Mouse (Mus musculus) cerebellum, adult 2 months (tissue): ENCODE results near the gene Tsga10ip. TPM values are rescaled to one million over a fixed set of nuclear protein-coding genes. Genes with fewer than 3 reads are reported as not detected.
"Not testable (repeated sequence)": the region's sequence is repeated elsewhere in the genome, so short reads cannot be mapped to it uniquely, and the experiment has no call there.

Source experiments
- DNase-seq, 2 experiments: peaks; one replicate each; pipeline ENCODE4 v3.0.0; 2021
- H3K27ac ChIP-seq: fragments of 200-500 bp; 2 replicates; pipeline ENCODE4 v1.5.1; 2012; ENCODE audit warnings: low read length, control low read depth, inconsistent platforms; ENCODE audit not compliant: insufficient read depth
- H3K27me3 ChIP-seq: fragments of 200-500 bp; 2 replicates; pipeline ENCODE4 v1.6.1; 2012; ENCODE audit warnings: inconsistent platforms, mild to moderate bottlenecking, low read length, moderate library complexity; ENCODE audit not compliant: control insufficient read depth, insufficient read depth
- H3K4me1 ChIP-seq: fragments of 200-500 bp; 2 replicates; pipeline ENCODE4 v1.6.1; 2011; ENCODE audit warnings: low read length; ENCODE audit not compliant: control insufficient read depth, insufficient read depth
- H3K4me3 ChIP-seq: fragments of 200-500 bp; replicated peaks from 2 replicates; pipeline ENCODE3; 2011; ENCODE audit warnings: mild to moderate bottlenecking, low read depth, low read length, control low read depth; ENCODE audit not compliant: insufficient read depth
- CTCF ChIP-seq: fragments of 200-500 bp; IDR thresholded peaks from 2 replicates; pipeline ENCODE4 v1.5.1; 2011; ENCODE audit warnings: low read depth, mild to moderate bottlenecking, control low read depth, low read length, moderate library complexity, borderline replicate concordance; ENCODE audit not compliant: insufficient read depth
- POLR2A ChIP-seq: fragments of 200-500 bp; IDR thresholded peaks from 2 replicates; pipeline ENCODE4 v1.6.1; 2011; ENCODE audit warnings: low read length, control low read depth, borderline replicate concordance; ENCODE audit not compliant: insufficient read depth
- WGBS: fragments of 180-500 bp; shearing (Covaris S2); methylation state at CpG from one replicate; pipeline ENCODE4 v1.1.7; 2018; 5-methylcytosine and 5-hydroxymethylcytosine counted together
- polyA plus RNA-seq: library from polyadenylated mRNA; depleted of rRNA; stranded (reverse); fragments of >200 nt; gene quantifications from 2 replicates; pipeline ENCODE4 v1.2.3, GENCODE M21; 2012

Gene Tsga10ip
- polyA plus RNA-seq, 1 experiment: not detected

DNA sequence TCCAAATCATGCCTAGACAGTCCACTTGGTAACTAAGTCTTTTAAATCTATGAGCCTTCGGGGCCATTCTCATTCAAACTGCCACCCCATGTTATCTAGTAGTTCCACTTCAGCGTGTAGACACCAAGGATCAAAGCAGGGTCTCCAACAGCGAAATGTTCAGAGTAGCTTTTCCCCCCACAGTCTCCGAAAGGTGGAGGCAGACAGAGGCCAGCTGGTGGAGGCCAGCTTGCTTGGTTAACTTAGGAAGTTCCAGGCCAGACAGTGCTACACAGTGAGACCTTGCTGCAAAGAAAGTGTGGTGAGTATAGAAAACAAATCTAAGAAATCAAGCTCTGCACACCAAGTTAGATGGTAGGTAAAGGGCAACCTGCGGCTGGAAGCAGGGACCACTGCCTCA is 8.3 kb upstream of the Tsga10ip start:
- H3K4me3 ChIP-seq: no peak overlapping the region
- DNase-seq: no peak
- no peak overlapping the region for H3K27ac ChIP-seq
- WGBS: 93% methylated on average over 5 of the region's 5 CpGs
- peaks cover 3% of the 10 kb centered on the region for H3K4me1 ChIP-seq
- H3K27me3 ChIP-seq: no peaks in the 10 kb centered on the region
- TF ChIP-seq CTCF: no peak
- TF ChIP-seq POLR2A: no peak

- no peak for TF ChIP-seq CTCF
- DNase-seq: no peak
- Histone ChIP-seq H3K27me3 (no peaks in the 10 kb centered on the region), H3K27ac (no peak overlapping the region), H3K4me1 (peaks cover 3% of the 10 kb centered on the region), H3K4me3 (no peak overlapping the region)
- 32% methylated on average over 5 of the region's 5 CpGs for WGBS
Observed at GRCm38 (mm10) chr19:5409068-5409467, 6.7 kb upstream of the Tsga10ip start.

DNA sequence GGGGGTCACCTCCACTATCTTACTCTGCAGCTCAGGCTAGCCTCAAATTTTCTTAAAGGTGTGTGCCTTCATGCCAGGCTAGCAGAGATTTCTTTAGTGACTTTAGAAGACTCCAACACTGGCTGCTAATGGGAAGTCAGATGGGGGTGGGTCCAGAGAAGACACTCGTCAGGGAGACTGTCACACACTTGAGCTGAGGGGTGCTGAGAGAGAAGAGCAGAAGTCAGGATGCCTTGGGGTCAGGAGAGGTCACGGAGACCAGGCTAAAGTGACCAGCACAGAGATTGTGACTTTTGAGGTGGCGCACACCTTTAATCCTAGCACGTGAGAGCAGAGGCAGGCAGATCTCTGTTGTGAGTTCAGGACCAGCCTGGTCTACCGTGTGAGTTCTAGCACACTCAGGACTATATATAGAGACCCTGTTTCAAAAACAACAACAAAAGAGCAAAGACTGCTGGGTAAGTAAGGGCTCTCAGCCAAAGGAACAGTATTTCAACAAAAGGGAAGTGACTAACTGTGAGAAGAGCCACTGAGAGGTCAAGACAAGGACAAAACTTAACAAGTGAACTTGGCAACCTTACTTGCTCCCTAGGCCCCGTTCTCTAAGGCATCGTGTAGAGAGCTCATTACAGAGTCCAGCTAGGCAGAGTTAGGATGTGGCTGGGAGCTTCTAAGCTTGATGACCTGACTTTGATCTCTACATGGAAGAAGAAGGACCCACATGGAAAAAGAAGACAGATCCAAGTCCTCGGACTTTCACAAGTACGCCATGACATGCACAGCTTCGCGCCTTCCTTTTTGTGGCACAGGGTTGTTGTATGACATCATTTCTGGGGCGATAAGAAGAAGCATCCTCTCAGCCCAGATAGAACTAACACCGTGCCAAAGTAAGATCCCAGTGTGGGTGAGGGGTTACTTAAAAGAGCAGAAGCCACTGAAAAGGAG is 6.0 kb upstream of the Tsga10ip start:
- Histone ChIP-seq H3K4me1 (peaks cover 3% of the 10 kb centered on the region), H3K27me3 (no peaks in the 10 kb centered on the region), H3K27ac (peak overlapping the region; percentile 64; the same call in 1 of the 2 replicates), H3K4me3 (no peak overlapping the region)
- TF ChIP-seq POLR2A (no peak), CTCF (no peak)
- DNase-seq: no peak
- 64% methylated on average over 13 of the region's 13 CpGs for WGBS

DNA sequence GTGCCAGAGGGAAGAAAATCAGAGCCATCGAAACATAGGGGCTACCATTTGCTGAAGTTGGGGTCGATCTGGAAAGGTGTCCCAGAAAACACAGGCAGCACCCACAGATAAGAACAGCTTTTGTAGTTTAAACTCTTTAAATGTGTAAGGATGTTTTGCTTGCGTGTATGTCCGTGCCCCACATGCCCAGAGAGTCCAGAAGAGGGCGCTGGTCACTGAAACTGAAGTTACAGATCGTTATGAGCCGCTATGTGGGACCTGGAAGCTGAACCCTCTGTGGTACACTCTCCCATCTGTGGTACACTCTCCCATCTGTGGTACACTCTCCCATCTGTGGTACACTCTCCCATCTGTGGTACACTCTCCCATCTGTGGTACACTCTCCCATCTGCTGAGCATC is 4.8 kb upstream of the Tsga10ip start:
- H3K4me3 ChIP-seq: peak overlapping the region; percentile 85
- H3K27me3 ChIP-seq: no peaks in the 10 kb centered on the region
- H3K4me1 ChIP-seq: peaks cover 9% of the 10 kb centered on the region
- DNase-seq: peak; percentile 71 to 81
- WGBS: 2% methylated on average over 7 of the region's 7 CpGs
- peak overlapping the region; percentile 97 for H3K27ac ChIP-seq
- TF ChIP-seq POLR2A: no peak
- TF ChIP-seq CTCF: peak; percentile 77

GRCm38 (mm10) chr19:5406531-5407126 is 4.3 kb upstream of the Tsga10ip start:
- DNase-seq: peak; percentile 65 to 77
- 3% methylated on average over 25 of the region's 25 CpGs for WGBS
- Histone ChIP-seq H3K4me3 (peak overlapping the region; percentile 85), H3K4me1 (peaks cover 11% of the 10 kb centered on the region), H3K27ac (peak overlapping the region; percentile 97)
- H3K27me3 ChIP-seq: not testable (repeated sequence)
- peak; percentile 70 for TF ChIP-seq POLR2A

DNA sequence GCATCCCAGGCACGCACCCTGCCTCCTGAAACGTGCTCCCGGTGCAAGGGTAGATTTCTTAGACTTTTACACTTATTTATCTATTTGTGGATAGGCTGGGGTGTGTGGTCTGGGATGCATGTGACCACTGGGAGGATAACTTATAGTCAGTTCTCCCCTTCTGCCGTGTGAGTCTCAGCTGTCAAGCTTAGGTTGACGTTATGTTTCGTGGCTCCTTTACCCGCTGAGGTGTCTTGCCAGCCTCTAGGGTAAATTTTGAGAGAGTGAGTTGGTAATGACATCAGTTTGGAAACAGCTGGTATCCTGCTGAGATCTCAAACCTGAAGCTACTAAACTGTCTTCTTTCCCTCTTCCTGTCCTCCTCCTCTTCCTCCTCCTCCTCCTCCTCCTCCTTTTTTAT is 3.6 kb upstream of the Tsga10ip start:
- Histone ChIP-seq H3K27me3 (no peaks in the 10 kb centered on the region), H3K4me1 (peaks cover 13% of the 10 kb centered on the region), H3K27ac (peak overlapping the region; percentile 51), H3K4me3 (peak overlapping the region; percentile 62)
- DNase-seq: no peak
- WGBS: 11% methylated on average over 7 of the region's 7 CpGs
- TF ChIP-seq CTCF (no peak), POLR2A (no peak)

GRCm38 (mm10) chr19:5401073-5401472 is 1.3 kb downstream of the Tsga10ip start:
- peaks cover 13% of the 10 kb centered on the region for H3K4me1 ChIP-seq
- H3K27me3 ChIP-seq, H3K27ac ChIP-seq, H3K4me3 ChIP-seq, DNase-seq: not testable (repeated sequence)
- 70% methylated on average over 4 of the region's 4 CpGs for WGBS

- Histone ChIP-seq H3K27me3 (no peaks in the 10 kb centered on the region), H3K27ac (no peak overlapping the region), H3K4me1 (peaks cover 18% of the 10 kb centered on the region; the same call in 1 of the 2 replicates), H3K4me3 (no peak overlapping the region)
- TF ChIP-seq CTCF: no peak
- no peak for TF ChIP-seq POLR2A
- WGBS: 82% methylated on average over 4 of the region's 4 CpGs
- no peak for DNase-seq
Observed at GRCm38 (mm10) chr19:5395371-5395770, 7.0 kb downstream of the Tsga10ip start.
